Mouse (Mus musculus): ENCODE measurements at regions not wholly inside any gene's neighbourhood (a gene's known extent, or its start where the extent isn't known, plus 50 kb on each side); places are given as distances from the start of the nearest gene placed in this dataset.

DNA sequence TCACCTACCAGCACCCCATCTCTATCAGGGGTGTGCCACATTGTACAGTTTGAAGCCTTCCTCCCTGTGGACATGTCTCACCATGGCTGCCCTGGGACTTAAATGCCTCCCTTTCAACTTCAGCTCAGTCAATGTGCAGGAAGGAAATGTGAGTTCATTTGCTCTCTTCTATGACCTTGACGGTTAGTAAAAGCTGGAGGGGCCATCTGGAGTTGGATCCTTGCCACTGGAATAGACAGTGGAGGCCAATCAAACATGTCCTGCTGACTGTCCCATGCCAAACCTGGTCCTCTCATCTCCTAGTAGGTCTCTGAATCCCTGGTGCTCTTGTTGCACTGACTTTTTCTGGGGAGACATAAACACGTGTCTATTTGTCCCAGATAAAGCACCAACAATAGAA is 220.2 kb downstream of the Abcc12 start:
- ATAC-seq (ENCODE audit: insufficient number of reproducible peaks, insufficient read depth, low FRiP score, low TSS enrichment, low read depth), result no peak
- H3K4me3 ChIP-seq (replicated peaks), result no peak overlapping the region
- H3K9me3 ChIP-seq, result no peaks in the 10 kb centered on the region
- H3K27me3 ChIP-seq, result no peaks in the 10 kb centered on the region
- H3K4me2 ChIP-seq, result no peak overlapping the region
- 85% methylated on average over 2 of the region's 2 CpGs for WGBS
- H3K9ac ChIP-seq (replicated peaks), result no peak overlapping the region
- H3K4me1 ChIP-seq (replicated peaks), result no peaks in the 10 kb centered on the region
- H3K36me3 ChIP-seq, result no peaks in the 10 kb centered on the region
- H3K27ac ChIP-seq, result no peak overlapping the region

DNA sequence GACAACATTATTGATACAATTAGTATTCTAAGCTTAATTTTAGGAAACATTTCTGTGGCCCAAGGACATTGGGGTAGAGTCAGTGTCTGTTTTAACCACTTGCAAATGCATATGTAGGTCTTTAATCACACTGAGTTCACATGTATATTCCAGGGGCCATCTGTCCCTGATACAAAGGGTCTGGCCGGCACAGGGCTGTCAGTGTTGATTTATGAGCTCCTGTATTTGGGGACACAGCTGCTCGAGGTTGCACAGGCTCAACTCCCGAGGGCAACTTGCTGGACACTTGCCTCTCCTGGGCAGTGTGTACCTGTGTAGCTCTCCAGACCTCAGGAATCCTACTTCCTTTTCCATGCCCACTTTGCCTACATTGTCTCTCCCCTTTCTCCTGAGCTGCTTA is 221.0 kb downstream of the Abcc12 start:
- no peak for ATAC-seq (ENCODE audit: insufficient number of reproducible peaks, insufficient read depth, low FRiP score, low TSS enrichment, low read depth)
- Histone ChIP-seq H3K36me3 (no peaks in the 10 kb centered on the region), H3K27ac (no peak overlapping the region), H3K9ac (replicated peaks) (no peak overlapping the region), H3K27me3 (no peaks in the 10 kb centered on the region), H3K4me1 (replicated peaks) (no peaks in the 10 kb centered on the region), H3K4me2 (no peak overlapping the region), H3K4me3 (replicated peaks) (no peak overlapping the region), H3K9me3 (no peaks in the 10 kb centered on the region)
- WGBS, result 12% methylated on average over 3 of the region's 3 CpGs

- 72% methylated on average over 3 of the region's 3 CpGs for WGBS
- Histone ChIP-seq H3K4me3 (replicated peaks) (no peak overlapping the region), H3K27ac (no peak overlapping the region), H3K4me2 (no peak overlapping the region), H3K4me1 (replicated peaks) (no peaks in the 10 kb centered on the region), H3K9me3 (no peaks in the 10 kb centered on the region), H3K36me3 (no peaks in the 10 kb centered on the region), H3K27me3 (no peaks in the 10 kb centered on the region), H3K9ac (replicated peaks) (no peak overlapping the region)
- no peak for ATAC-seq (ENCODE audit: insufficient number of reproducible peaks, insufficient read depth, low FRiP score, low TSS enrichment, low read depth)
Measured at GRCm38 (mm10) chr8:86353816-86354215, 226.7 kb downstream of the Abcc12 start.

DNA sequence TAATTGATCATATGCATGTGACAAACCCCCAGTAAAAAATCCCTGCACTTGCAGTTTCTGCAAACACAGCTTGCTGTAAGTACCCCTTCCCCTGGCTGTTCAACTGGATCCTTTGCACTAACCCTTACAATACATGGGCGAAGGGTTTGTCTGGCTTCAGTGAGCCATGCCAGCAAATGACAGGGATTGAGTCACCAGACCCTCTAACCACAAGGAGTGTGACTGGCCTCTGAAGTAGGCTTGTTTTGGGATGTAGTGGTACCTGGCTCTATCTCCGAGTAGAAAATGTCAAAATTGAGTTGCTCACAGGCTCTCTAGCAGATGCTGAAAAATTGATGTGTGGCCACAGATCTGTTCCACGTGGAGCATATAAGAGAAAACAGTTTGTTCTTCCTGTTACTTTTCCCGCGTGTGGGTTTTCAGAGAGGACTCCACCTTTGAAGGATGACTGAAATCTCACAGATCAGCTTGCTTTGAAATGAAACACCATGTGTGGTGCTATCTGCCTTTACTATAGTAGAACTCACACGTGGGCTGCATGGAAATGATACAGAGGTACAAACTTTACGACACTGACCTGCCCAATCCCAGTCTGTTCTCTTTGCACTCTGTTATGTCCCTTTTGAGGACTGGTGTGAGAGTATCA is 228.8 kb downstream of the Abcc12 start:
- Histone ChIP-seq H3K9ac (replicated peaks) (no peak overlapping the region), H3K4me3 (replicated peaks) (no peak overlapping the region), H3K4me1 (replicated peaks) (no peaks in the 10 kb centered on the region), H3K9me3 (peaks cover 6% of the 10 kb centered on the region; the same call in 1 of the 2 replicates), H3K4me2 (no peak overlapping the region), H3K27ac (no peak overlapping the region), H3K27me3 (no peaks in the 10 kb centered on the region), H3K36me3 (no peaks in the 10 kb centered on the region)
- WGBS, result 76% methylated on average over 7 of the region's 7 CpGs
- no peak for ATAC-seq (ENCODE audit: insufficient number of reproducible peaks, insufficient read depth, low FRiP score, low TSS enrichment, low read depth)

DNA sequence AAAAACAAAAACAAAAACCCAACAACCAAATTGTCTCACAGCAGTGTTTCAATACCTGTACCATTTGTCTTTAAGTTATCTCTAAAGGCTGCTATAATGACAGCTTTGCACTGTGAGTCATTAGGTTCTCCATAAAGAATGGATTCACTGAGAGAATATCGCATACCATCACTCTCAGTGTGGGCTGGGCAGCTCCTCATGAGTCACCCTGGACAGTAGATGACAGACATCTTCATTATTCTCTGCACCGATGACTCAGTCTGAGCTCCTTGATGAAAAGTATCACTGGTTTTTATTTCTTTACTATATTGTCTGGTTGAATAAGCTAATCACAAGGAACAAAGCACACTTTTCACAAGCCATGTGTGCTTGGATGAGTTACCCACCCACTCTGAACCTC is 230.4 kb downstream of the Abcc12 start:
- WGBS, result 89% methylated on average over 2 of the region's 2 CpGs
- Histone ChIP-seq H3K4me2 (no peak overlapping the region), H3K9me3 (peaks cover 6% of the 10 kb centered on the region; the same call in 1 of the 2 replicates), H3K4me1 (replicated peaks) (no peaks in the 10 kb centered on the region), H3K9ac (replicated peaks) (no peak overlapping the region), H3K4me3 (replicated peaks) (no peak overlapping the region), H3K36me3 (no peaks in the 10 kb centered on the region), H3K27ac (no peak overlapping the region), H3K27me3 (no peaks in the 10 kb centered on the region)
- no peak for ATAC-seq (ENCODE audit: insufficient number of reproducible peaks, insufficient read depth, low FRiP score, low TSS enrichment, low read depth)

- H3K4me1 ChIP-seq (replicated peaks), result peaks cover 10% of the 10 kb centered on the region
- H3K9ac ChIP-seq (replicated peaks), result no peak overlapping the region; the same call in 1 of the 2 replicates
- H3K36me3 ChIP-seq, result no peaks in the 10 kb centered on the region
- no peak overlapping the region for H3K4me2 ChIP-seq
- H3K9me3 ChIP-seq, result no peaks in the 10 kb centered on the region
- no peak overlapping the region for H3K4me3 ChIP-seq (replicated peaks)
- H3K27ac ChIP-seq, result no peak overlapping the region
- H3K27me3 ChIP-seq, result no peaks in the 10 kb centered on the region
- WGBS, result 55% methylated on average over 8 of the region's 8 CpGs
- no peak for ATAC-seq (ENCODE audit: insufficient number of reproducible peaks, insufficient read depth, low FRiP score, low TSS enrichment, low read depth)
Measured at GRCm38 (mm10) chr8:86342016-86342684, 238.3 kb downstream of the Abcc12 start.

- peaks cover 10% of the 10 kb centered on the region for H3K4me1 ChIP-seq (replicated peaks)
Measured at GRCm38 (mm10) chr8:86338574-86339264, 241.8 kb downstream of the Abcc12 start.

GRCm38 (mm10) chr8:86331383-86331782 is 249.1 kb downstream of the Abcc12 start:
- Histone ChIP-seq H3K4me2 (no peak overlapping the region), H3K9ac (replicated peaks) (no peak overlapping the region), H3K36me3 (no peaks in the 10 kb centered on the region), H3K27me3 (no peaks in the 10 kb centered on the region; the same call in 1 of the 2 replicates), H3K4me1 (replicated peaks) (no peaks in the 10 kb centered on the region), H3K27ac (no peak overlapping the region), H3K4me3 (replicated peaks) (no peak overlapping the region), H3K9me3 (no peaks in the 10 kb centered on the region)
- WGBS, result 80% methylated on average over 6 of the region's 6 CpGs
- ATAC-seq (ENCODE audit: insufficient number of reproducible peaks, insufficient read depth, low FRiP score, low TSS enrichment, low read depth), result no peak

More at GRCm38 (mm10) chr8:86338574-86339264, 241.8 kb downstream of the Abcc12 start:
- no peak for ATAC-seq (ENCODE audit: insufficient number of reproducible peaks, insufficient read depth, low FRiP score, low TSS enrichment, low read depth)
- no peak overlapping the region for H3K4me3 ChIP-seq (replicated peaks)
- no peak overlapping the region for H3K4me2 ChIP-seq
- no peaks in the 10 kb centered on the region for H3K9me3 ChIP-seq
- no peaks in the 10 kb centered on the region for H3K36me3 ChIP-seq
- no peak overlapping the region for H3K9ac ChIP-seq (replicated peaks)
- H3K27me3 ChIP-seq, result no peaks in the 10 kb centered on the region
- no peak overlapping the region for H3K27ac ChIP-seq
- WGBS, result 81% methylated on average over 18 of the region's 18 CpGs

- Histone ChIP-seq H3K4me3 (replicated peaks) (no peak overlapping the region), H3K4me2 (no peak overlapping the region), H3K36me3 (no peaks in the 10 kb centered on the region), H3K4me1 (replicated peaks) (no peaks in the 10 kb centered on the region), H3K9ac (replicated peaks) (no peak overlapping the region), H3K27ac (no peak overlapping the region), H3K27me3 (no peaks in the 10 kb centered on the region; the same call in 1 of the 2 replicates), H3K9me3 (no peaks in the 10 kb centered on the region)
- 72% methylated on average over 7 of the region's 7 CpGs for WGBS
- no peak for ATAC-seq (ENCODE audit: insufficient number of reproducible peaks, insufficient read depth, low FRiP score, low TSS enrichment, low read depth)
Measured at GRCm38 (mm10) chr8:86328626-86329025, 251.9 kb downstream of the Abcc12 start.

- H3K4me1 ChIP-seq (replicated peaks), result no peaks in the 10 kb centered on the region
- WGBS, result 85% methylated on average over 3 of the region's 3 CpGs
- no peaks in the 10 kb centered on the region for H3K36me3 ChIP-seq
- no peak overlapping the region for H3K4me3 ChIP-seq (replicated peaks)
- H3K27ac ChIP-seq, result no peak overlapping the region
- H3K27me3 ChIP-seq, result no peaks in the 10 kb centered on the region; the same call in 1 of the 2 replicates
- H3K4me2 ChIP-seq, result no peak overlapping the region
- no peaks in the 10 kb centered on the region for H3K9me3 ChIP-seq
- H3K9ac ChIP-seq (replicated peaks), result no peak overlapping the region
- ATAC-seq (ENCODE audit: insufficient number of reproducible peaks, insufficient read depth, low FRiP score, low TSS enrichment, low read depth), result no peak
Measured at GRCm38 (mm10) chr8:86327982-86328381, 252.5 kb downstream of the Abcc12 start.

DNA sequence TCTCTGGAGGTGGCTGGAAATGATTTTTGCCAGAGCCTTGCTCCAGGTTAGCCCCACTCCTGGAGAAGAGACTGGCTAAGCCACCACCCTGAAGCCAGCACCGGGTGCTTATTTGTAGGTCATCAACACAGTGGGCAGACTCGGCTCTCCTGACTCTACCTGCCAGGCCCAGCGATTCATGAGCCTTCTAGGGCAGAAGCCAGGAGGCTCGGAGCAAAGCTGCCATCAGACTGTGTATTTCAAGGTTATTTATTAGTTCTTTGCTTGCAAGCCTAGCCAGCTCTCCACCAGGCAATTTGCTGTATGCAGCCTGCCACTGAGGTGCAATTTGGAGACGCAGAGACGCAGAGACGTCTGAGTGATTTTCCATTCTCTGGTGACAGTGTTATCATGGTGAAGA is 255.4 kb downstream of the Abcc12 start:
- Histone ChIP-seq H3K27ac (no peak overlapping the region), H3K4me2 (no peak overlapping the region), H3K9ac (replicated peaks) (no peak overlapping the region), H3K27me3 (no peaks in the 10 kb centered on the region), H3K4me3 (replicated peaks) (no peak overlapping the region), H3K36me3 (no peaks in the 10 kb centered on the region), H3K9me3 (no peaks in the 10 kb centered on the region), H3K4me1 (replicated peaks) (no peaks in the 10 kb centered on the region)
- WGBS, result 59% methylated on average over 7 of the region's 7 CpGs
- no peak for ATAC-seq (ENCODE audit: insufficient number of reproducible peaks, insufficient read depth, low FRiP score, low TSS enrichment, low read depth)

Data from limb, embryonic 12.5 days (tissue).